Mouse (Mus musculus) embryonic fibroblast, embryonic 13.5 days (primary cell): ENCODE measurements around the gene Casp8. TPM values are rescaled to one million over a fixed set of nuclear protein-coding genes. Genes with fewer than 3 reads are reported as not detected.

Source experiments
- H3K27ac ChIP-seq: 2 replicates; pipeline ENCODE4 v1.5.1; 2012; ENCODE audit warnings: low read length, control low read depth, inconsistent platforms; ENCODE audit not compliant: insufficient read depth
- H3K4me1 ChIP-seq: 2 replicates; pipeline ENCODE4 v1.6.1; 2011; ENCODE audit warnings: low read length; ENCODE audit not compliant: control insufficient read depth, insufficient read depth
- H3K4me3 ChIP-seq: 2 replicates; pipeline ENCODE4 v1.5.1; 2011; ENCODE audit warnings: mild to moderate bottlenecking, control low read depth, low read length; ENCODE audit not compliant: insufficient read depth
- CTCF ChIP-seq: IDR thresholded peaks from 2 replicates; pipeline ENCODE4 v1.5.1; 2011; ENCODE audit warnings: mild to moderate bottlenecking, control low read depth, low read length, moderate library complexity, borderline replicate concordance; ENCODE audit not compliant: insufficient read depth
- POLR2A ChIP-seq: IDR thresholded peaks from 2 replicates; pipeline ENCODE4 v1.6.1; 2011; ENCODE audit warnings: low read depth, mild to moderate bottlenecking, control low read depth, low read length, moderate library complexity
- polyA plus RNA-seq: library from polyadenylated mRNA; stranded (reverse); fragments of >200 nt; gene quantifications from 2 replicates; pipeline ENCODE4 v1.2.4, GENCODE M21; 2011; ENCODE audit warnings: low read depth; ENCODE audit not compliant: missing spikeins, insufficient read length

Casp8 gene
- polyA plus RNA-seq, 1 experiment, result 39.1 TPM

- Histone ChIP-seq H3K27ac (no peak overlapping the region), H3K4me3 (no peak overlapping the region), H3K4me1 (no peaks in the 10 kb centered on the region)
- TF ChIP-seq CTCF (no peak), POLR2A (no peak)
Observed at GRCm38 (mm10) chr1:58772084-58772483, 23.1 kb upstream of the Casp8 start.

GRCm38 (mm10) chr1:58773280-58773679 lies 21.9 kb upstream of the Casp8 start:
- no peak overlapping the region for H3K4me3 ChIP-seq
- TF ChIP-seq POLR2A (no peak), CTCF (no peak)
- H3K27ac ChIP-seq, result no peak overlapping the region
- H3K4me1 ChIP-seq, result no peaks in the 10 kb centered on the region

DNA sequence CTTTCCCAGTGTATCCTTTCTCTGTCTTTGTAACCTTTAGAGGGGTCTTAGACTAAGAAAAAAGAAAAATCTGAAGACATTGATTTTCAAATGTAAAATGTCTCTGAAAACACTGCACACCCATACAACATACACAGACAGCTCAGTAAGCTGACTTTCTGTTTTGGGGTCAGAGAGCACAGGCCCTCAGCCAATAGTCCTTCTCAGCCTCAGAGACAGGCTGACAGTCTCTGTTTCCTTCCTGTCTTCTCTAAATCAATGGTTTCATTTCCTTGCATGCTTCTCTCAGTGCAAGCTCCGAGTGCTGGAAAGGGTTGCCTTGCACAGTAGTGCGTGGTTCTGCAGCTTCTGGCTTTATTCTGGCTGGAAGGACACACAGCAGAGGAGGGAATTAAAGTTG lies 21.3 kb upstream of the Casp8 start:
- Histone ChIP-seq H3K4me1 (no peaks in the 10 kb centered on the region), H3K4me3 (no peak overlapping the region), H3K27ac (no peak overlapping the region)
- no peak for TF ChIP-seq CTCF
- TF ChIP-seq POLR2A, result no peak

DNA sequence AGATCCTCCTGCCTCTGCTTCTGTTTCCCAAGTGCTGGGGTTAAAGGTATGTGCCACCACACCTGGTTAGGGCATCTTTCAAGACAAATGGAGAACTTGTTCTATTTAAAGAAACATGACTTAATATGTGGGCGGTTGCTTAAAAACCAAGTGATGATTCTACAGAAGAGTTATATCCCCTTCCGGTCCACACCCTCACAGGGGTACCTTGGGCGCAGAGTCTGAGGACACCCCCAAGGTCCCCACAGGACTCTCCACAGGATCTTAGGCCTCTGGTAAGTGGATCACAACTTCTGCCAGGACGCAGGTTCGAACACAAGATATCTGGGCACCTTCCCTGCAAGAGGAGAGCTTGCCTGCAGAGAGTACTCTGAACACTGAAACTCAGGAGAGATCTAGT lies 19.8 kb upstream of the Casp8 start:
- Histone ChIP-seq H3K27ac (no peak overlapping the region), H3K4me3 (no peak overlapping the region), H3K4me1 (no peaks in the 10 kb centered on the region)
- TF ChIP-seq POLR2A (no peak), CTCF (no peak)

GRCm38 (mm10) chr1:58777583-58777982 lies 17.6 kb upstream of the Casp8 start:
- no peak for TF ChIP-seq CTCF
- no peak for TF ChIP-seq POLR2A
- no peak overlapping the region for H3K27ac ChIP-seq
- H3K4me3 ChIP-seq, result no peak overlapping the region
- no peaks in the 10 kb centered on the region for H3K4me1 ChIP-seq

DNA sequence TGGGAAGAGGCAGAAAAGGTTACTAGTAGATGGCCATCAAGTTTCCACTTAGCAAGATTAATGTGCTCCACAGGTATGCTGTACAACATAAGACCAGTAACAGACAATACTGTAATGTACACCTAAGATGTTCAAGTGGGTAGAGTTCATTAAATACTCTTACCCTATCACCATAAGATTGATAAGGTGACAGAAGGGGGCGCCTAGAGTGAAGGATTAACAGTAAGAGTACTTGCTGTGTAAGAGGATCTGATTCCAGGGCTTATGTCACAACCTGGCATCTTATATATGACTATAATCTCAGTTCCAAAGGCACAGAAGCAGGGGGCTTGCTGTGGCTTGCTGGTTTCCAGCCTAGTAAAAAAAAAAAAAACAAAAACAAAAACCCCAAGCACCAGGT lies 16.9 kb upstream of the Casp8 start:
- H3K4me1 ChIP-seq, result no peaks in the 10 kb centered on the region
- TF ChIP-seq POLR2A, result no peak
- TF ChIP-seq CTCF, result no peak

DNA sequence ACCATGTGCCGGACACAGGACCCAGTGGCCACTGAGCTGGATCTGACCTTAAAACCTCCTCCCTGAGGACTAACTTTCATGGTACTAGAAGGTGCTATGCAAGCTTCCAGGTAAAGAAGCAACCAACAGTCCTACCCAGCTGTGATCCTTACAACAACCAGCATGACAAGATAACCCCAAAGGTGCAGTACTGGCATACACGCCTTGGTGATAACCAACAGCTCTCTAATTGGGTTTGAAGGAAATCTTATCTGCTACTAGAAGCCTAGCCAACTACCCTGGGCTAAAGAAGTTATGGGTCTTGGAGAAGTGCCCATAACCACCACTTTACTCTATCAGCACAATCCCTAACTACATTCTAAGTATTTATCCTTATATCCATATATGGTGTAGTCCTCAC lies 8.9 kb upstream of the Casp8 start:
- Histone ChIP-seq H3K4me1 (no peaks in the 10 kb centered on the region), H3K4me3 (no peak overlapping the region), H3K27ac (no peak overlapping the region)
- TF ChIP-seq CTCF (no peak), POLR2A (no peak)

More for the DNA sequence above, 16.9 kb upstream of the Casp8 start:
- Histone ChIP-seq H3K4me3 (no peak overlapping the region), H3K27ac (no peak overlapping the region)

GRCm38 (mm10) chr1:58788410-58788809 lies 6.8 kb upstream of the Casp8 start:
- no peak for TF ChIP-seq CTCF
- TF ChIP-seq POLR2A, result no peak
- no peak overlapping the region for H3K4me3 ChIP-seq
- H3K4me1 ChIP-seq, result no peaks in the 10 kb centered on the region
- H3K27ac ChIP-seq, result no peak overlapping the region

DNA sequence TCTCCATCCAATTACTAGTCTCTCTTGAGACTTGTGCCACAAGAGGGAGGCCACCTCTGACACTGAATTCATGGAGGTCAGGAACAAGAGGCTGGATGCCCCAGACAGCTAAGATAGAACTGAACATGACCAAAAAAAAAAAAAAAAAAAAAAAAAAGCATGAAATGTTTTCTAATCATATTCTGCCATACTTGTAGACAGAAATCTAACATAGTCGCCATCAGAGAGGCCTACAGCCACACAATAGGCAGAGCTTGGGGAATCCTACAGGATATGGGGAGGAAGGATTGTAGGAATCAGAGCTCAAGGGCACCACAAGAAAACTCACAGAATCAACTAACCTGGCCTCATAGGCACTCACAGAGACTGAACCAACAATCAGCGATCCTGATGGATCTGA lies 469 bp upstream of the Casp8 start:
- Histone ChIP-seq H3K27ac (peak overlapping the region; percentile 41), H3K4me1 (peaks cover 5% of the 10 kb centered on the region; the same call in 1 of the 2 replicates), H3K4me3 (no peak overlapping the region)
- TF ChIP-seq CTCF (no peak), POLR2A (no peak)

DNA sequence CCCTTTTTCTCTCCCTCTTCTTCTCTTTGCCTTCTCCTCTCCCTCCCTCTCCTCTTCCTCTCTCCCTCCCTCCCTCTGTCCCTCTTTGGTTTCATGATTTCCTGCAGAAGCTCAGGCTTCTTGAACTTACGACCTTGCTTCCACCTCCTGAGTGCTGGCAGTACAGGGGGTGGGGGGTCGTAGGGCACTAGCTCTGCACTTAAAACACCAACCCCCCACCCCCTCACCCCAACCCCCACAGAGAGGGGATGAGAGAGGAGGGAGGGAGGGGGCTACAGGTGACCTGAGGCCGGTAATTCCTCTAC lies 837 bp downstream of the Casp8 start:
- H3K4me3 ChIP-seq, result peak overlapping the region; percentile 75
- no peak for TF ChIP-seq POLR2A
- TF ChIP-seq CTCF, result no peak
- peak overlapping the region; percentile 56 for H3K27ac ChIP-seq
- peaks cover 5% of the 10 kb centered on the region; the same call in 1 of the 2 replicates for H3K4me1 ChIP-seq

DNA sequence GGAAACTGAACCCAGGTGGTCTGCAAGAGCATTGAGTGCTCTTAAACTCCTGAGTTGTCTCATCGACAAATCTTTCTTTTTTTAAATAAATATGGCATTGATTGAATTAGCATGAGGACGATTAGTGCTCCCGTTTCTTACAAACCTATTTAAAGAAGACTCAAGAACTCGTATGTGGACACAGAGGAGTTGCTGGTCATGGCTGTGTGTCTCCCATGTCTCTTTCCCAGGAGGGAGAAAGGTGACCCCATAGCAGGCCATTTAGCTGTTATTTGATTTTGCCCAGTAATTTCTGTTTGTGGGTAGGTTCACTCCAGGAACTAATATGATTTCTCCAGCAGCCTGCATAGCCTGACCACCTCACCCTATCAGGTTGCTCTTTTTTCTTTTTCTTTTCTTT lies 1.7 kb downstream of the Casp8 start:
- peaks cover 5% of the 10 kb centered on the region; the same call in 1 of the 2 replicates for H3K4me1 ChIP-seq
- TF ChIP-seq POLR2A, result no peak
- TF ChIP-seq CTCF, result no peak
- no peak overlapping the region for H3K27ac ChIP-seq
- peak overlapping the region; percentile 24 for H3K4me3 ChIP-seq
